Mouse (Mus musculus) common myeloid progenitor, adult 5-6 weeks (primary cell): ENCODE measurements around the gene Twist2. TPM values are rescaled to one million over a fixed set of nuclear protein-coding genes. Genes with fewer than 3 reads are reported as not detected.

Source experiments
- ATAC-seq: replicated peaks from 2 replicates; pipeline ENCODE4 v1.8.0; 2016; ENCODE audit warnings: low read depth, mild to moderate bottlenecking, moderate TSS enrichment, inconsistent platforms; ENCODE audit not compliant: poor library complexity, severe bottlenecking
- total RNA-seq: library from RNA; stranded (forward); fragments of 200-1000, 187-1606 nt; gene quantifications from 2 replicates; pipeline ENCODE4 v1.2.3, GENCODE M21; 2017

The Twist2 gene
- total RNA-seq, 1 experiment from 2014 or later = not detected

- no peak for ATAC-seq
Measured at GRCm38 (mm10) chr1:91816067-91816466, 14.8 kb downstream of the Twist2 start.

DNA sequence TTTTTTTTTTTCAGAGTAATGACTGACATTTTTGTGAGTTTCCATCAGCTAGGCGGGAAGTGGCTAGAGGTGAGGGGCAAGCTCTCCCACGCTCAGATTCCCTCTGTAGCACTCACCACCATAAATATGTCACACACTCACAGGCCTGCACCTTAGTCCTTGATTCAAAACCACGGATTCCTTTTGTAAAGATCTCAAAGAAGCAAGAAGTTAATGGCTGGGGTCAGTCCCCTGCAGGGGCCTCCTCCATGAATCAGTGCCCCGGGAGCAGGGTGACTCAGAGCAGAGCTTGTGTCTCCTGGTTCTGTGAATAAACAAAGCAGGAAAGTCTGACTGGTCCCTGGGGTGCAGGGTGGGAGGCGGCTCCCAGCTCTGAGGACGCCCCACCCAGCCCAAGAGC lies 15.3 kb downstream of the Twist2 start:
- no peak for ATAC-seq

GRCm38 (mm10) chr1:91819237-91819636 lies 18.0 kb downstream of the Twist2 start:
- no peak for ATAC-seq

GRCm38 (mm10) chr1:91820531-91820930 lies 19.3 kb downstream of the Twist2 start:
- ATAC-seq = no peak

DNA sequence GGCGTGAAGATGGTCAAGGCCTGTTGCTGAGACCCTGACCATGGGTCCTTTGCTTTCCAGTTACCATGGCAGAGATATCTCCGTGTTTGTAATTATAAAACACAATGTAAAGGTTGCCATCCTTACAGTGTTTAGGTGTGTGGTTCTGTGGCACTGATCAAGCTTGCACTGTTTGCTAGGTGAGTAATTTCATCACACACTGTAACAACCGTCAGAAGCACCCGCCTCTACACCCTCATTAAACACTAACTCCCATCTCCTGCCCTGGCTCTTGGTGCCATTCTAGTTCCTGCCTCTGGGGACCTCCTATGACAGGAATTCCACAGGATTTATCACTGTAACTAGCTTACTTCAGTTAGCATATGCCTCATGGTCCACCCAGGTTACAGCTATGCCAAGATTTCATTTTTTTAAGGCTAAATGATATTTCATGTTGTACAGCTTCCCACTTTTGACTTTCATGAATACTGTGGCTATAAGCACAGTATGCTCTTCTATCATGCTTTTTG lies 21.1 kb downstream of the Twist2 start:
- ATAC-seq = no peak

GRCm38 (mm10) chr1:91823530-91823929 lies 22.3 kb downstream of the Twist2 start:
- ATAC-seq = no peak

GRCm38 (mm10) chr1:91823951-91824350 lies 22.7 kb downstream of the Twist2 start:
- ATAC-seq = no peak

GRCm38 (mm10) chr1:91825261-91825660 lies 24.0 kb downstream of the Twist2 start:
- ATAC-seq = no peak

DNA sequence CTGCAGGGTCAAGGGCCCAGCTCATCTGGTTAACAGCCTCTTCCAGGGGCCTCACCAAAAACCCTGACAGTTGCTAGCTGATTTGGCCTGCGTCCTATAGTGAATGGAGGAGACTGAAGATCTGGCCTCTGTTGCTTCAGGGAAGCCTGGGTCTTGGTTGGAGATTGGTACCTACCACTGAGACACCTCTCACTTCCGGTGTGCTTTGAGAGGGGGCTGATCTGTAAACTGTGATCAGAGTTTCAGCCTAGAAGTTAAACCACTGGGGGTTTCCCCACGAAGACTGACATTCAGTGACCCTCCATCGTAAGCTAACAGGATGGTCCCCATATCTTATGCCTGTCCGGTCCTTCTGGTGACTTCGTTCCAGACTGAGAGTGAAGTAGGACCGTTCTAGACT lies 30.7 kb downstream of the Twist2 start:
- no peak for ATAC-seq

- ATAC-seq = no peak
Measured at GRCm38 (mm10) chr1:91839557-91839956, 38.3 kb downstream of the Twist2 start.

GRCm38 (mm10) chr1:91839979-91840378 lies 38.7 kb downstream of the Twist2 start:
- no peak for ATAC-seq

DNA sequence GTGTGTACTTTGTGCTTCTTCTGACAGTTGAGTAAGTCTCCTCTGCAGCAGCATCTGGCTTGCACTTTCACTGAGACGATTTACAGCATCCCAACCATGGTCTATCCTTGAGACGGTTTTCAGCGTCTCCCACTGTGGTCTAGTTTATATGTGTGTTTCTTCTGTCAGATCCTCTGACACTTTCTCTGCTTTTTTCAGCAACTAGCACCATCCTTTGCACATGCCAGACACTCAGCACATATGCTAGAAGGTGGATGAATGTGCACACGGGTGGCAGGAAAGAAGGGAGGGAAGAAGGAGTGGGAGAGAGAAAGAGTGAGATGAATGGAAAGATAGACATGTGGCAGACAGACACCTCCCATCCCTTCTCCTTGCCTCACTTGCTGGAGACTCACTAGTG lies 43.0 kb downstream of the Twist2 start:
- ATAC-seq = no peak

GRCm38 (mm10) chr1:91844681-91845379 lies 43.6 kb downstream of the Twist2 start:
- no peak for ATAC-seq

DNA sequence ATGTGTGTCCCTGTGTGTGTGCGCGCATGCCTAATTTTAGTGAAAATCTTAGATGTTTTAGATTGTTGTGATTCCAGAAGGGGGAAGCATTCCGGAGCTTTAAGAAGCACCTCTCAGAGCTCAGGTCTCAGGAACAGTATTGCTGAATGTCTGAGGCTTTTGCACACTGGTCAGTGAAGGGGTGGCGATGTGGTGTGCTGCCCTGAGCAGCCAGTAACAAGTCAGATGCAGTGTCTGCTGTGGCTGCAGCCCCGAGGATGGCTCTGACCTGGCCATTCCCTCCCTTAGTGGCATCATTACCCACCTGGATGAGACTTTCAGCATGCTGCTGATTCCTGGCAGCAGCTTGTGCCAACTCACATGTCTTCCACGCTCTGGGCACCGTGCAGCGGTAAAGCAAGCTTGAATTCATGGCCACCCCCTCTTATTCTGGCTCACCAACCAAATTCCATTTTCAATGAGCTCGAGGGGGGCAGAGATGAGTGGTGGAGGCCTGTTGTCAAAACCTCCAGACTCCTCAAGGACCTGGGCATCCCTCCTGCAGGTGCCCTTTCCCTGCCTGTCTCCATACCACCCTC lies 44.2 kb downstream of the Twist2 start:
- no peak for ATAC-seq

- ATAC-seq = no peak
Measured at GRCm38 (mm10) chr1:91851300-91851699, 50.0 kb downstream of the Twist2 start.

- ATAC-seq = no peak
Measured at GRCm38 (mm10) chr1:91856771-91857664, 55.8 kb downstream of the Twist2 start.

DNA sequence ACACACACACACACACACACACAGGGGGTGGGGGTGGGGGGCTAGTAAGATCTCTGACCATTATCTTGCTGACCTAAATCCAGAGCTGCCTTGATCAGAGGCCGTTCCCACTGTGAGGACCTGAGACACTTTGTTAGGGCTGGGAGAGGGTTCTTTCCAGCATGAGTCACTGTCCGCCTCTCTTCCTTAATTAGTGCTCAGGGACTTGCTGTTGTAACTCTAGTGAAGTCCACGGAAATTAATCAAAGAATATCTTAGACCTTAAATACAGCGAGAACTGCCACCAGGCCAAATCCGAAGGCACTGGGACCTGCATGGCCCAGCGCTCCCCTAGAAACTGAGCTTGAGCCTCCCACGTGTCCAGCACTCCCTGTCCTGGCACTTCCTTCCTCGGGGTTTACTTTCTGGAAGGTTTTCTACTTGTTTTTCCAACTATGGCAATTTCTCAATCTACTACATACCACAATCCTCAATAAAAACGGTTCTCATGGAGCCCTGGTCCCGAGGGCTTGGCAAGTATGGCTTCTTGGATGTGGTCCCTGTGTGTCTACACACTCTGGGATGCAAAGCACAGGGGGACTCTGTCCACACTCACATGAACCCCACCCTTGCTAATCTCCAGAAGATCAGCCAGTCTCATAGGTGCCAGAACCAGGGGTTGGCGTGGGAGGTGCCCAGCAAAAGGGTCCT lies 57.0 kb downstream of the Twist2 start:
- ATAC-seq = no peak

DNA sequence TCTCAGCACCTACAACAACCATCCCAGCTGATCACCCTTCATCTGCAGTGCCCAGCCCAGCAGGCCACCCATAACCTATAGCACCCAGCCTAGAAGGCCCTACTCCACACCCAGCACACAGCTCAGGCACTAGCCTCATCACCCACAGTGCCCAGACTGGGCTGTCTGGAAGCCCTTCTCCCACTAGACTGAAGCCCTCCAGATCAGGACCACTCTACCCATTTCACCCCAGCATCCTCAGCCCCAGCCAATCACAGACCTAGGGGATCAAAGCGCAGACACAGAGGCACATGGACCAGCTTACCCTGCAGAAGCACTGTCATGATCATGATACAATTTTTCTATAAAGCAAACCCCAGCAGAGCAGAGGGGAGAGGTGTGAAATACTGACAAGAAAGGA lies 57.6 kb downstream of the Twist2 start:
- no peak for ATAC-seq

DNA sequence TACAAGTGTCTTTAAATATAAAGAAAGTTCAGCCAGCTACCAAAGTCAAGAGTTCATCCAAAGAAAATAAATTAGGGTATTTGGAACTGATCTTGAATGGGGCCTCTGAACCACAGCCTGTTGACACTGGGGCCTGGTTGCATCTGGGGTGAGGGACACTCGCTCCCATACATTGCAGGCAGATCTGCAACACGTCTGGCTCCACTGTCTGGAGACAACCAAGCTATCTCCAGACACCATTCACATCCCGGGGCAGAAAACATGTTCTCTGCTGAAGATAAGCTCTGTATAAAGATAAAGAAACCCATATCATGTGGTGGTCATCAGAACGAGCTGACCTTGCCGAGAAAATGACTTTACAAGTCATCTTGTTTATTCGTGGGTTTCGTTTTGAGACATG lies 60.2 kb downstream of the Twist2 start:
- no peak for ATAC-seq

GRCm38 (mm10) chr1:91866001-91866400 lies 64.7 kb downstream of the Twist2 start:
- no peak for ATAC-seq
